Mouse (Mus musculus): ENCODE measurements around the gene Tmod3. TPM values are rescaled to one million over a fixed set of nuclear protein-coding genes. Genes with fewer than 3 reads are reported as not detected.
"Not testable (repeated sequence)": the region's sequence is repeated elsewhere in the genome, so short reads cannot be mapped to it uniquely, and the experiment has no call there.

Tmod3 gene
- total and polyA plus RNA-seq, 2 experiments from 2014 or later = 33.5 to 76.5 TPM

DNA sequence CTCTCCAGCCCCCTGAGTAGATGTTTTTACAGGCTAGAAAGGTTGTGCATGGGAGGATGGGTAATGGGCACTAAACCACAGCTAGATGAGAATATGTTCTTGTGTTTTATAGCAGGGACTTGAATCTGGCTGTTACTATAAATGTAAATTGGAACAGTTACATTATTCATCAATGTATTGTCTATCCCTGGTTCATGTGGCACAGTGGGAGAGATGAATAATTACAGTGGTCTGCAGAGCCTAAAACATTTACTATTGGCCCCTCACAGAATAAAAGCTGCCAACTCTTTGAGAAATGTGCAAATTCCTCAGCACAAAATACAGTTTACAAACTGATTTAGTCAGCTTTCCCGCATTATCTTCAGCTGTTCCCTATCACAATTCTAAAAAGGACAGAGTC lies 23.0 kb downstream of the Tmod3 start:
- no peak for DNase-seq (ENCODE audit: low spot score)
- Histone ChIP-seq H3K27me3 (ENCODE audit: insufficient read depth, low read length) (no peaks in the 10 kb centered on the region), H3K9me3 (ENCODE audit: low read length) (no peaks in the 10 kb centered on the region), H3K4me1 (ENCODE audit: insufficient read depth, low read length) (0 out of 2 replicates have a peak, but pooled peaks cover 4% of the 10 kb centered on the region), H3K27ac (no peak overlapping the region), H3K9ac (replicated peaks; ENCODE audit: low read length) (no peak overlapping the region), H3K36me3 (ENCODE audit: insufficient read depth, low read length) (no peaks in the 10 kb centered on the region), H3K4me2 (ENCODE audit: low read depth, low read length) (no peak overlapping the region), H3K4me3 (ENCODE audit: low read length) (no peak overlapping the region)
- no peak for TF ChIP-seq CTCF (IDR thresholded peaks at IDR 0.05; ENCODE audit: low read depth)
- 70% methylated on average over 1 of the region's 1 CpGs for WGBS
- no peak for ATAC-seq

DNA sequence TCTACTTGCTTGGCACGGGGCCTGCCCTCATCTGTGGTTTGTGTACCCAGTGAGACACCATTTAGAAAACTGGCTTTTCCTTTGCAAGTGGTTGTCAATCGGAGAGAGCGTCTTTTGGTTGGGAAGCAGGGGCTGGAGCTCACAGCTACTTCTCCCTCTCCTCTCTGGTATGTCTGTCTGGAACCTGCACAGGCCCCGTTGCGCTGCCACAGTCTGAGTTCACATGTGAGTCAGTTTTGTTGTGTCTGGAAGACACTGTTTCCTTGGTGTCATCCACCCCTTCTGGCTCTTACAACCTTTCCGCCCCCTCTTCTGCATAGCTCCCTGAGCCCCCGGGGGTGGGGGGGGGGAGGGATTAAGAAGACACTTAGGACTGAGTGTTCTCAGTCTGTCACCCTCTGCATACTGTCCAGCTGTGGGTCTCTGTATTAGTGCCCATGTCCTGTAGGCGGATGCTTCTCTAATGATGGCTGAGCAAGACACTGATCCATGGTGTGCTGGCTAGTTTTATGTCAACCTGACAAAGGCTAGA lies 25.0 kb downstream of the Tmod3 start:
- ATAC-seq = no peak
- H3K27me3 ChIP-seq (ENCODE audit: insufficient read depth, low read length) = no peaks in the 10 kb centered on the region

DNA sequence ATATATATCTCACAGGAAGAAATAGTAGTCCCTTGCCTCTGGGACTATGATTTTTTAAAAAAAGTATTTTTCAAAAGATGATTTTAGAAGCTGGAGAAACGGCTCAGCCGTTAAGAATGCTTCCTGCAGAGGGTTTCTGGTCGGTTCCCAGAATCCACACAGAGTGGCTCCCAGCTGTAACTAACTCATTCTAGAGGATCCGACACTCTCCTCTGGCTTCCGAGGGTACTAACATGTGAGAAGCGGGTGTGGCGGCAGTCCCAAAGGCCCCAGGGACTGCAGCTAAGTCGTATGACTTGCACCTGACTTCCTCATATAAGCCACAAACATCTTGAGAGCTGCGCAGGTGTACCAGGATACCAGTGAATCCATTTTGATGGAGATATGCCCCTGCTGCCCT lies 26.5 kb downstream of the Tmod3 start:
- not testable (repeated sequence) for H3K4me3 ChIP-seq (ENCODE audit: low read length); H3K4me2 ChIP-seq (ENCODE audit: low read depth, low read length); H3K27me3 ChIP-seq (ENCODE audit: insufficient read depth, low read length); H3K27ac ChIP-seq; H3K4me1 ChIP-seq (ENCODE audit: insufficient read depth, low read length); H3K36me3 ChIP-seq (ENCODE audit: insufficient read depth, low read length); H3K9me3 ChIP-seq (ENCODE audit: low read length); H3K9ac ChIP-seq (replicated peaks; ENCODE audit: low read length); DNase-seq (ENCODE audit: low spot score); ATAC-seq
- WGBS = 70% methylated on average over 8 of the region's 9 CpGs

More for the DNA sequence above, 25.0 kb downstream of the Tmod3 start:
- Histone ChIP-seq H3K9me3 (ENCODE audit: low read length) (no peaks in the 10 kb centered on the region), H3K9ac (replicated peaks; ENCODE audit: low read length) (no peak overlapping the region), H3K4me3 (ENCODE audit: low read length) (no peak overlapping the region), H3K4me1 (ENCODE audit: insufficient read depth, low read length) (no peaks in the 10 kb centered on the region), H3K27ac (no peak overlapping the region), H3K4me2 (ENCODE audit: low read depth, low read length) (no peak overlapping the region), H3K36me3 (ENCODE audit: insufficient read depth, low read length) (no peaks in the 10 kb centered on the region; the same call in 1 of the 2 replicates)
- DNase-seq (ENCODE audit: low spot score) = no peak
- no peak for TF ChIP-seq CTCF (IDR thresholded peaks at IDR 0.05; ENCODE audit: low read depth)
- 92% methylated on average over 8 of the region's 8 CpGs for WGBS

DNA sequence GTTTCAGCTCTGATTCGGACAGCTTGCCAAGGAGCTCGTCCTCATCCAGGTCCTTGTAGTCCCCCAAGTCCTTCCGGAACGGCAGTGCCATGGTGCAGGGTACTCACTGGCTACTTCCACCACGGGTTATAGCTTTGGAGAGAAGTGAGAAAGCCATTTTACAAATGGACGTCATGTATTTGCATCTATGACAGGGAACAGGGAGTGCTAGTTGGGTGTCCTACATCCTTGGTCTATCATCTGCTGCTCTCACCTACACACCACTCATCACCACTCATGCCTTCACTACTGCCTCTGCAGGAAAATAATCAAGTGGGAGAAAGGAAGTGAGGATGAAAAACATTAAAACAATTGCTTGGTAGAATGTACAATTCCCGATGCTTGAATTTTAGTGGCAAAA lies 27.0 kb downstream of the Tmod3 start:
- WGBS = 89% methylated on average over 7 of the region's 7 CpGs
- Histone ChIP-seq H3K36me3 (ENCODE audit: insufficient read depth, low read length) (peaks cover 3% of the 10 kb centered on the region; the same call in 1 of the 2 replicates), H3K4me2 (ENCODE audit: low read depth, low read length) (no peak overlapping the region), H3K27me3 (ENCODE audit: insufficient read depth, low read length) (no peaks in the 10 kb centered on the region), H3K4me3 (ENCODE audit: low read length) (no peak overlapping the region), H3K9me3 (ENCODE audit: low read length) (no peaks in the 10 kb centered on the region), H3K4me1 (ENCODE audit: insufficient read depth, low read length) (no peaks in the 10 kb centered on the region), H3K27ac (no peak overlapping the region), H3K9ac (replicated peaks; ENCODE audit: low read length) (no peak overlapping the region)
- TF ChIP-seq CTCF (IDR thresholded peaks at IDR 0.05; ENCODE audit: low read depth) = no peak
- no peak for ATAC-seq
- no peak for DNase-seq (ENCODE audit: low spot score)

DNA sequence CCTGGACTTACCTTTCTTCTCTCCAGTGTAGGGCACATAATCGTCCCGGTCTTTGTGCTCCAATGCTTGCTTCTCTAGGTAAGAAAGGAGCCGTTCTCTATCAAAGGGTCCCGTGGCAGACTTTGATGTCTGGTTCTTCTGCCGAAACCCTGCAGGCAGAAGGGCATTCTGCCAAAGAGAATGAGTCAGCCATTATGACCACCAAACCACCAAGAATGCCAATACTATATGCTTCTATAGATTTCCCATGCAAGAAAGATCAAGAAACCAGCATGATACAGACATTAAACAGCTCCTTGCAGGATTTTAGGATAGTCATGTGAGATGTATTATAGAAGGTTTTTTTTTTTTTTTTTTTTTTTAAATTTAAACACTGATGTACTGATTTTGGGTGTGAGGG lies 30.1 kb downstream of the Tmod3 start:
- Histone ChIP-seq H3K9me3 (ENCODE audit: low read length) (no peaks in the 10 kb centered on the region), H3K4me3 (ENCODE audit: low read length) (no peak overlapping the region), H3K4me1 (ENCODE audit: insufficient read depth, low read length) (no peaks in the 10 kb centered on the region), H3K9ac (replicated peaks; ENCODE audit: low read length) (no peak overlapping the region), H3K4me2 (ENCODE audit: low read depth, low read length) (no peak overlapping the region), H3K27ac (no peak overlapping the region), H3K27me3 (ENCODE audit: insufficient read depth, low read length) (no peaks in the 10 kb centered on the region), H3K36me3 (ENCODE audit: insufficient read depth, low read length) (peaks cover 3% of the 10 kb centered on the region; the same call in 1 of the 2 replicates)
- WGBS = 45% methylated on average over 5 of the region's 5 CpGs
- TF ChIP-seq CTCF (IDR thresholded peaks at IDR 0.05; ENCODE audit: low read depth) = no peak
- DNase-seq (ENCODE audit: low spot score) (no peak), ATAC-seq (no peak)

DNA sequence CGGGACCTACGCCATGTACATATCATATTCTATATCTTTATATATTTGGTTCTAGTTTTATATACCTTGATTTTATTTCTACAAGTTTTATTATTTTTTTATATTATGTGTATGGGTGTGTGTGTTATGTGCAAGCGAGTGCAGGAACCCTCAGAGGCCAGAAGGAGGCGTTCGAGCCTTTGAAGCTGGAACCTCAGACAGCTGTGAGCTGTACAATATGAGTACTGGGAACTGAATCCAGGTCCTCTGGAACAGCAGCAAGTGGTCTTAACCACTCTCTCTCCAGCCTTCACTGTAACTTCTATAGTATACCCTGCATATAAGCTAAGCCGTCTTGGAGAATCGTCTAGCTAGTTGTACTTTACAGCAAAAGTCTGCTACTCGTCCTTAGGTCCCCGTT lies 31.4 kb downstream of the Tmod3 start:
- TF ChIP-seq CTCF (IDR thresholded peaks at IDR 0.05; ENCODE audit: low read depth) = no peak
- ATAC-seq = no peak
- Histone ChIP-seq H3K9ac (replicated peaks; ENCODE audit: low read length) (no peak overlapping the region), H3K4me2 (ENCODE audit: low read depth, low read length) (no peak overlapping the region), H3K36me3 (ENCODE audit: insufficient read depth, low read length) (peaks cover 3% of the 10 kb centered on the region; the same call in 1 of the 2 replicates), H3K27me3 (ENCODE audit: insufficient read depth, low read length) (no peaks in the 10 kb centered on the region), H3K9me3 (ENCODE audit: low read length) (no peaks in the 10 kb centered on the region), H3K4me1 (ENCODE audit: insufficient read depth, low read length) (no peaks in the 10 kb centered on the region), H3K27ac (no peak overlapping the region), H3K4me3 (ENCODE audit: low read length) (no peak overlapping the region)
- WGBS = 98% methylated on average over 9 of the region's 9 CpGs
- no peak for DNase-seq (ENCODE audit: low spot score)

DNA sequence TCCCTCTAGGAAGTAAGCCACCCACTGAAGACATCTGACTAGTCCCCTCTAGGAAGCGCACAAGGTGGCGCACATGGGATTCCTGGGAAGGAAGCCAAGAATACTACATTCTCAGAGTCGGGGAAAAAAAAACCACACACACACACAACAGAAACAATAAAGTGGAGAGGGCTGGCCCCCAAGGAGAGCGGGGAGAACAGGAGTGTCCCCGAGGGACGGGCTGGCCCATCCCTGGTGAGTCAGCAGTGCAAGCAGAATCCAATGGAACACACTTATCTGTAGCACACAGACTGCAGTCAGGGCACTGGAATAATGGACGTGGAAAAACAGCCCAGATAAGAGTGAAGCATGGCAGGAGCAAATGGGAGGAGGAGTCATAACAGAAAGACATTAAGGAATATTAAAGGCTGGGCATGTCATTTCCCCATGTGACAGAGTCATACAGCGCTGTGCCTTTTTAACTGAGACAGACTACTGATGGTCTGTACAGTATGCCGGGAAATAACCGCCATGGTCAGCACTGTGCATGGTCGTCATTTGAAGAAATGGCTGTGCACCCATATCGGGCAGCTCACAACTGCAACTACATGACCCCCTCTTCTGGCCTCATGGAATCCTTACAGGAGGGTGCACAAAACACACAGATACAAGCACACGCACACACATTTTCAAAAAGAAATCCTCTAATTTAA lies 31.9 kb downstream of the Tmod3 start:
- H3K36me3 ChIP-seq (ENCODE audit: insufficient read depth, low read length) = peaks cover 3% of the 10 kb centered on the region; the same call in 1 of the 2 replicates
- no peaks in the 10 kb centered on the region for H3K27me3 ChIP-seq (ENCODE audit: insufficient read depth, low read length)
- no peaks in the 10 kb centered on the region for H3K4me1 ChIP-seq (ENCODE audit: insufficient read depth, low read length)
- H3K9ac ChIP-seq (replicated peaks; ENCODE audit: low read length) = no peak overlapping the region
- ATAC-seq (no peak), DNase-seq (ENCODE audit: low spot score) (no peak)
- H3K4me3 ChIP-seq (ENCODE audit: low read length) = no peak overlapping the region
- no peaks in the 10 kb centered on the region for H3K9me3 ChIP-seq (ENCODE audit: low read length)
- no peak overlapping the region for H3K27ac ChIP-seq
- WGBS = 71% methylated on average over 13 of the region's 13 CpGs
- H3K4me2 ChIP-seq (ENCODE audit: low read depth, low read length) = no peak overlapping the region
- no peak for TF ChIP-seq CTCF (IDR thresholded peaks at IDR 0.05; ENCODE audit: low read depth)
